Mouse (Mus musculus): ENCODE data around the gene Slc50a1. TPM values are rescaled to one million over a fixed set of nuclear protein-coding genes. Genes with fewer than 3 reads are reported as not detected.

Gene Slc50a1
- polyA plus RNA-seq, 1 experiment from 2014 or later = 41.3 TPM

DNA sequence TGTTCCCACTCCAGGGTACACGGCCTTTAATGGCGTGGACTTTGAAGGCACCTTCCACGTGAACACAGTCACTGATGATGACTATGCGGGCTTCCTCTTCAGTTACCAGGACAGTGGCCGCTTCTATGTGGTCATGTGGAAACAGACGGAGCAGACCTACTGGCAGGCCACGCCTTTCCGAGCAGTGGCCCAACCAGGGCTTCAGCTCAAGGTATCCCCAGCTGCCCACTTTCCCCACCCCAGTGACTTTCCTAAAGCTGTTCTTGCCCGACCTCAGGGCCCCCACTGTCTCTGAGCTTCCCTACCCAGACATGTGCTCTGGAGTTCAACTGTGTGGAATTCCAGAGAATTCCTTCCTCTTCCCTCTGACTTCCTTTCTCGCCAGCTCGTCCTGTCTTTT lies 45.6 kb downstream of the Slc50a1 start:
- Histone ChIP-seq H3K27me3 (ENCODE audit: low read depth, poor library complexity, severe bottlenecking) (peaks cover 39% of the 10 kb centered on the region), H3K4me1 (peaks cover 52% of the 10 kb centered on the region), H3K9me3 (replicated peaks) (no peaks in the 10 kb centered on the region), H3K36me3 (peaks cover 40% of the 10 kb centered on the region), H3K27ac (no peak overlapping the region), H3K4me3 (no peak overlapping the region)
- 81% methylated on average over 11 of the region's 11 CpGs for WGBS
- DNase-seq (ENCODE audit: low spot score) = no peak

DNA sequence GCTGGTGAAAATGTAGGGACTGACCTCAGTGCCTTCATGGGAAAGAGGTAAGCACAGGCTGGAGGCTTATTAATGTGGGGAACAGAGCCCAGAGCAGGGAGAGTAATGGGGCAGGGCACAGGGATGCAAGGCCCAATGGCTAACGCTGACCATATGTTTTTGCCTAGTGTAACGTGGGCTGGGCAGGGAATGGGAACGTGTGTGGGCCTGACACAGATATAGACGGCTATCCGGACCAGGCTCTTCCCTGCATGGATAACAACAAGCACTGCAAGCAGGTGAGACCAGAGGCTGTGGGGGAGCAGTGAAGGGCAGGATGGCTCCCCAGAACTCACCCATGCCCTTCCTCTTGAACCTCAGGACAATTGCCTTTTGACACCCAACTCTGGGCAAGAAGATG lies 49.2 kb downstream of the Slc50a1 start:
- no peak for DNase-seq (ENCODE audit: low spot score)
- Histone ChIP-seq H3K27ac (no peak overlapping the region), H3K27me3 (ENCODE audit: low read depth, poor library complexity, severe bottlenecking) (peaks cover 17% of the 10 kb centered on the region), H3K4me3 (no peak overlapping the region), H3K36me3 (peaks cover 43% of the 10 kb centered on the region), H3K4me1 (peaks cover 34% of the 10 kb centered on the region), H3K9me3 (replicated peaks) (no peaks in the 10 kb centered on the region)
- 49% methylated on average over 5 of the region's 5 CpGs for WGBS

DNA sequence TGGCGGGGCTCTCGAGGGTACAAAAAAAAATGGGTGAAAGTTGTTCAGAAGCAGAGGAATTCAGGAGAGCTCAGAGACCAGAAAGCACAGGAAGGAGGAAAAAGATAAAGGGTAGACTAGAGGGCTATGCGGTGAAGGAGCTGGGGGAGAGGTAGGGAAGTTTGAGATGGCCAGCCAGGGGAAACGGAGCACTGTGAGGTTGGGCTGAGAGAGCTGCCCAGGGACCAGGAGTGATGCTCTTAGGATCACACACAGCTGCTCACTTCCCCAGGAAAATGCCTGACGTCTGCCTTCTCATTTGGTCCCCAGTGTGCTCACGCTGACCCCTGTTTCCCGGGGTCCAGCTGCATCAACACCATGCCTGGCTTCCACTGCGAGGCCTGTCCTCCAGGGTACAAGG lies 50.8 kb downstream of the Slc50a1 start:
- 42% methylated on average over 8 of the region's 8 CpGs for WGBS
- no peak for DNase-seq (ENCODE audit: low spot score)
- Histone ChIP-seq H3K4me1 (peaks cover 35% of the 10 kb centered on the region), H3K27me3 (ENCODE audit: low read depth, poor library complexity, severe bottlenecking) (peaks cover 1% of the 10 kb centered on the region; the same call in 1 of the 2 replicates), H3K4me3 (no peak overlapping the region), H3K9me3 (replicated peaks) (no peaks in the 10 kb centered on the region), H3K27ac (no peak overlapping the region), H3K36me3 (peaks cover 34% of the 10 kb centered on the region)

DNA sequence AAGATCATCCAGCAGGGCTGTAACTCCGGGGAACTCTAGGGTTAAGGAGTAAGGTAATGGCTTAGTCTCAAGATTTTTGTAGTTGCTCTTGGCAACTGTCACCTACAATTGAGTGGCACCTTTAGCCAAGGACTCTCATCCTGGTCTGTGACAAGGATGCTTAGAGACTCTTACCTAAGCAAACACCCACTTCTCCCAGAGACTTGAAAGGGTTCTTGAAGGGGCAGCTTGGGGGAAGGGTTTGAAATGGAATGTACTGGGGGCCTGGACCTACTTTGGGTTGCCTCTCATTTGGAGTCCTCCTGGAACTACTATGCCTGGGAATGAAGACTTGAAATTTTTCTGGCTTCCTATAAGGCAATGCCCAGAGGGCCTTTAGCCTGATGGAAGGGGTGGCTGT lies 52.1 kb downstream of the Slc50a1 start:
- no peaks in the 10 kb centered on the region for H3K9me3 ChIP-seq (replicated peaks)
- no peaks in the 10 kb centered on the region for H3K27me3 ChIP-seq (ENCODE audit: low read depth, poor library complexity, severe bottlenecking)
- DNase-seq (ENCODE audit: low spot score) = no peak
- H3K36me3 ChIP-seq = peaks cover 21% of the 10 kb centered on the region
- peaks cover 40% of the 10 kb centered on the region for H3K4me1 ChIP-seq
- no peak overlapping the region for H3K4me3 ChIP-seq
- WGBS = 92% methylated on average over 1 of the region's 1 CpGs
- H3K27ac ChIP-seq = no peak overlapping the region

MicroRNAs encoded within 50 kb of the gene (microRNA counts, 519-probe panel; counts per million panel counts)
- 684 counts per million, percentile 72 among the panel's probes with 10 or more counts for microRNA mmu-miR-92b

Small RNAs within 50 kb of the gene (microRNA-seq; reads per million reads assigned to microRNA genes)
- 540 reads per million, percentile 67 among the genes with 10 or more reads in this experiment for gene Mir92b

Other genes with a start within 250 kb of the Slc50a1 start
- gene Rusc1, start 177.3 kb downstream of the Slc50a1 start, polyA plus RNA-seq (2016; fragmentation: Nextera tagmentation; extraction: Ambion mirVana) = 9.4 and 13.3 TPM in 2 replicates
- gene Gm43738, start 169.5 kb downstream of the Slc50a1 start, polyA plus RNA-seq (2016; fragmentation: Nextera tagmentation; extraction: Ambion mirVana) = 0.09 TPM in 1 of 2 replicates, not detected in the other
- gene Fdps, start 168.6 kb downstream of the Slc50a1 start, polyA plus RNA-seq (2016; fragmentation: Nextera tagmentation; extraction: Ambion mirVana) = 361 and 405 TPM in 2 replicates
- gene Pklr, start 134.4 kb downstream of the Slc50a1 start, polyA plus RNA-seq (2016; fragmentation: Nextera tagmentation; extraction: Ambion mirVana) = 3.6 and 4.4 TPM in 2 replicates
- gene Hcn3, start 110.4 kb downstream of the Slc50a1 start, polyA plus RNA-seq (2016; fragmentation: Nextera tagmentation; extraction: Ambion mirVana) = 1.3 and 1.6 TPM in 2 replicates
- 40.1 and 44.8 TPM in 2 replicates for gene Clk2, start 105.8 kb downstream of the Slc50a1 start, polyA plus RNA-seq (2016; fragmentation: Nextera tagmentation; extraction: Ambion mirVana)
- 115 and 119 TPM in 2 replicates for gene Scamp3, start 93.1 kb downstream of the Slc50a1 start, polyA plus RNA-seq (2016; fragmentation: Nextera tagmentation; extraction: Ambion mirVana)
- 32.2 and 35.0 TPM in 2 replicates for gene Fam189b, start 87.4 kb downstream of the Slc50a1 start, polyA plus RNA-seq (2016; fragmentation: Nextera tagmentation; extraction: Ambion mirVana)
- 34.8 and 34.9 TPM in 2 replicates for gene Gba, start 67.6 kb downstream of the Slc50a1 start, polyA plus RNA-seq (2016; fragmentation: Nextera tagmentation; extraction: Ambion mirVana)
- 12.2 and 26.8 TPM in 2 replicates for gene Thbs3, start 55.4 kb downstream of the Slc50a1 start, polyA plus RNA-seq (2016; fragmentation: Nextera tagmentation; extraction: Ambion mirVana)
- gene Mtx1, start 43.5 kb downstream of the Slc50a1 start, polyA plus RNA-seq (2016; fragmentation: Nextera tagmentation; extraction: Ambion mirVana) = 250 and 265 TPM in 2 replicates
- gene Muc1, start 41.5 kb downstream of the Slc50a1 start, polyA plus RNA-seq (2016; fragmentation: Nextera tagmentation; extraction: Ambion mirVana) = 0.24 and 0.74 TPM in 2 replicates
- gene Krtcap2, start 24.6 kb downstream of the Slc50a1 start, polyA plus RNA-seq (2016; fragmentation: Nextera tagmentation; extraction: Ambion mirVana) = 272 and 282 TPM in 2 replicates
- gene Trim46, start 24.3 kb downstream of the Slc50a1 start, polyA plus RNA-seq (2016; fragmentation: Nextera tagmentation; extraction: Ambion mirVana) = 3.4 and 6.1 TPM in 2 replicates
- gene Dpm3, start 11.2 kb downstream of the Slc50a1 start, polyA plus RNA-seq (2016; fragmentation: Nextera tagmentation; extraction: Ambion mirVana) = 82.5 and 84.0 TPM in 2 replicates
- 29.8 and 36.8 TPM in 2 replicates for gene Efna1, start 10.6 kb upstream of the Slc50a1 start, polyA plus RNA-seq (2016; fragmentation: Nextera tagmentation; extraction: Ambion mirVana)
- 13.2 and 18.4 TPM in 2 replicates for gene Efna3, start 52.4 kb upstream of the Slc50a1 start, polyA plus RNA-seq (2016; fragmentation: Nextera tagmentation; extraction: Ambion mirVana)
- gene Efna4, start 67.5 kb upstream of the Slc50a1 start, polyA plus RNA-seq (2016; fragmentation: Nextera tagmentation; extraction: Ambion mirVana) = 47.4 and 53.4 TPM in 2 replicates
- 29.4 TPM in 2 replicates for gene Adam15, start 79.4 kb upstream of the Slc50a1 start, polyA plus RNA-seq (2016; fragmentation: Nextera tagmentation; extraction: Ambion mirVana)
- gene Dcst2, start 91.4 kb upstream of the Slc50a1 start, polyA plus RNA-seq (2016; fragmentation: Nextera tagmentation; extraction: Ambion mirVana) = 0.24 TPM in 1 of 2 replicates, not detected in the other
- gene Dcst1, start 94.7 kb upstream of the Slc50a1 start, polyA plus RNA-seq (2016; fragmentation: Nextera tagmentation; extraction: Ambion mirVana) = 0.25 and 0.30 TPM in 2 replicates
- 0.38 and 0.49 TPM in 2 replicates for gene Zbtb7b, start 124.2 kb upstream of the Slc50a1 start, polyA plus RNA-seq (2016; fragmentation: Nextera tagmentation; extraction: Ambion mirVana)
- 0.26 TPM in 1 of 2 replicates, not detected in the other for gene Lenep, start 132.2 kb upstream of the Slc50a1 start, polyA plus RNA-seq (2016; fragmentation: Nextera tagmentation; extraction: Ambion mirVana)
- gene Flad1, start 141.3 kb upstream of the Slc50a1 start, polyA plus RNA-seq (2016; fragmentation: Nextera tagmentation; extraction: Ambion mirVana) = 22.2 and 26.1 TPM in 2 replicates
- gene Cks1b, start 147.8 kb upstream of the Slc50a1 start, polyA plus RNA-seq (2016; fragmentation: Nextera tagmentation; extraction: Ambion mirVana) = 898 and 922 TPM in 2 replicates
- 82.6 and 96.2 TPM in 2 replicates for gene Shc1, start 147.9 kb upstream of the Slc50a1 start, polyA plus RNA-seq (2016; fragmentation: Nextera tagmentation; extraction: Ambion mirVana)
- 50.7 and 53.5 TPM in 2 replicates for gene Pygo2, start 159.6 kb upstream of the Slc50a1 start, polyA plus RNA-seq (2016; fragmentation: Nextera tagmentation; extraction: Ambion mirVana)
- 13.0 and 19.2 TPM in 2 replicates for gene Pbxip1, start 166.1 kb upstream of the Slc50a1 start, polyA plus RNA-seq (2016; fragmentation: Nextera tagmentation; extraction: Ambion mirVana)
- gene Pmvk, start 184.0 kb upstream of the Slc50a1 start, polyA plus RNA-seq (2016; fragmentation: Nextera tagmentation; extraction: Ambion mirVana) = 63.6 and 65.9 TPM in 2 replicates
- gene Kcnn3, start 249.6 kb upstream of the Slc50a1 start, polyA plus RNA-seq (2016; fragmentation: Nextera tagmentation; extraction: Ambion mirVana) = 0.43 and 0.74 TPM in 2 replicates